Mouse (Mus musculus): Measurements from ENCODE around the gene Myo10. TPM values are rescaled to one million over a fixed set of nuclear protein-coding genes. Genes with fewer than 3 reads are reported as not detected.
A peak's percentile ranks its signal among the peaks of the same experiment; 100 is the strongest.

Myo10 gene
- total and polyA plus RNA-seq, 2 experiments from 2014 or later = 29.2 to 30.0 TPM

- 77% methylated on average over 8 of the region's 8 CpGs for WGBS
- no peak overlapping the region for H3K9ac ChIP-seq (replicated peaks; ENCODE audit: low read length)
- H3K9me3 ChIP-seq (ENCODE audit: low read length) = no peaks in the 10 kb centered on the region
- ATAC-seq (no peak), DNase-seq (ENCODE audit: low spot score) (no peak)
- H3K4me2 ChIP-seq (ENCODE audit: low read depth, low read length) = no peak overlapping the region
- no peak overlapping the region for H3K27ac ChIP-seq
- H3K4me3 ChIP-seq (ENCODE audit: low read length) = no peak overlapping the region
- H3K27me3 ChIP-seq (ENCODE audit: insufficient read depth, low read length) = no peaks in the 10 kb centered on the region
- TF ChIP-seq CTCF (IDR thresholded peaks at IDR 0.05; ENCODE audit: low read depth) = no peak
- H3K36me3 ChIP-seq (ENCODE audit: insufficient read depth, low read length) = peaks cover 12% of the 10 kb centered on the region; the same call in 1 of the 2 replicates
- no peaks in the 10 kb centered on the region for H3K4me1 ChIP-seq (ENCODE audit: insufficient read depth, low read length)
Observed at GRCm38 (mm10) chr15:25787965-25788364, 165.6 kb downstream of the Myo10 start.

GRCm38 (mm10) chr15:25788565-25788964 lies 166.2 kb downstream of the Myo10 start:
- Histone ChIP-seq H3K9ac (replicated peaks; ENCODE audit: low read length) (no peak overlapping the region), H3K4me2 (ENCODE audit: low read depth, low read length) (no peak overlapping the region), H3K9me3 (ENCODE audit: low read length) (no peaks in the 10 kb centered on the region), H3K27me3 (ENCODE audit: insufficient read depth, low read length) (no peaks in the 10 kb centered on the region), H3K4me1 (ENCODE audit: insufficient read depth, low read length) (no peaks in the 10 kb centered on the region), H3K36me3 (ENCODE audit: insufficient read depth, low read length) (peaks cover 17% of the 10 kb centered on the region; the same call in 1 of the 2 replicates), H3K27ac (no peak overlapping the region), H3K4me3 (ENCODE audit: low read length) (no peak overlapping the region)
- WGBS = 75% methylated on average over 7 of the region's 7 CpGs
- ATAC-seq (no peak), DNase-seq (ENCODE audit: low spot score) (no peak)
- TF ChIP-seq CTCF (IDR thresholded peaks at IDR 0.05; ENCODE audit: low read depth) = no peak

GRCm38 (mm10) chr15:25789241-25789640 lies 166.9 kb downstream of the Myo10 start:
- Histone ChIP-seq H3K27ac (no peak overlapping the region; the same call in 1 of the 2 replicates), H3K9ac (replicated peaks; ENCODE audit: low read length) (no peak overlapping the region; the same call in 1 of the 2 replicates), H3K36me3 (ENCODE audit: insufficient read depth, low read length) (peaks cover 17% of the 10 kb centered on the region; the same call in 1 of the 2 replicates), H3K4me1 (ENCODE audit: insufficient read depth, low read length) (no peaks in the 10 kb centered on the region), H3K4me2 (ENCODE audit: low read depth, low read length) (no peak overlapping the region), H3K9me3 (ENCODE audit: low read length) (no peaks in the 10 kb centered on the region), H3K27me3 (ENCODE audit: insufficient read depth, low read length) (no peaks in the 10 kb centered on the region), H3K4me3 (ENCODE audit: low read length) (no peak overlapping the region)
- 68% methylated on average over 10 of the region's 10 CpGs for WGBS
- DNase-seq (ENCODE audit: low spot score) (no peak), ATAC-seq (no peak)
- no peak for TF ChIP-seq CTCF (IDR thresholded peaks at IDR 0.05; ENCODE audit: low read depth)

- Histone ChIP-seq H3K4me1 (ENCODE audit: insufficient read depth, low read length) (no peaks in the 10 kb centered on the region), H3K9ac (replicated peaks; ENCODE audit: low read length) (no peak overlapping the region), H3K4me3 (ENCODE audit: low read length) (no peak overlapping the region), H3K27ac (no peak overlapping the region), H3K9me3 (ENCODE audit: low read length) (no peaks in the 10 kb centered on the region), H3K36me3 (ENCODE audit: insufficient read depth, low read length) (peaks cover 14% of the 10 kb centered on the region; the same call in 1 of the 2 replicates), H3K27me3 (ENCODE audit: insufficient read depth, low read length) (no peaks in the 10 kb centered on the region), H3K4me2 (ENCODE audit: low read depth, low read length) (no peak overlapping the region)
- 66% methylated on average over 8 of the region's 8 CpGs for WGBS
- ATAC-seq (peak; percentile 27; the same call in 1 of the 2 replicates), DNase-seq (ENCODE audit: low spot score) (peak; percentile 28)
- TF ChIP-seq CTCF (IDR thresholded peaks at IDR 0.05; ENCODE audit: low read depth) = peak; percentile 56
Observed at GRCm38 (mm10) chr15:25791660-25792353, 169.5 kb downstream of the Myo10 start.

- DNase-seq (ENCODE audit: low spot score) (no peak), ATAC-seq (no peak)
- Histone ChIP-seq H3K9ac (replicated peaks; ENCODE audit: low read length) (no peak overlapping the region), H3K36me3 (ENCODE audit: insufficient read depth, low read length) (peaks cover 24% of the 10 kb centered on the region), H3K4me1 (ENCODE audit: insufficient read depth, low read length) (no peaks in the 10 kb centered on the region), H3K9me3 (ENCODE audit: low read length) (no peaks in the 10 kb centered on the region), H3K4me3 (ENCODE audit: low read length) (no peak overlapping the region), H3K27me3 (ENCODE audit: insufficient read depth, low read length) (no peaks in the 10 kb centered on the region), H3K4me2 (ENCODE audit: low read depth, low read length) (no peak overlapping the region), H3K27ac (no peak overlapping the region)
- TF ChIP-seq CTCF (IDR thresholded peaks at IDR 0.05; ENCODE audit: low read depth) = no peak
- WGBS = 82% methylated on average over 8 of the region's 8 CpGs
Observed at GRCm38 (mm10) chr15:25794123-25794522, 171.8 kb downstream of the Myo10 start.

- TF ChIP-seq CTCF (IDR thresholded peaks at IDR 0.05; ENCODE audit: low read depth) = no peak
- H3K27ac ChIP-seq = no peak overlapping the region
- no peak overlapping the region for H3K4me3 ChIP-seq (ENCODE audit: low read length)
- H3K9me3 ChIP-seq (ENCODE audit: low read length) = no peaks in the 10 kb centered on the region
- 96% methylated on average over 9 of the region's 9 CpGs for WGBS
- no peak overlapping the region for H3K9ac ChIP-seq (replicated peaks; ENCODE audit: low read length)
- H3K4me2 ChIP-seq (ENCODE audit: low read depth, low read length) = no peak overlapping the region
- H3K36me3 ChIP-seq (ENCODE audit: insufficient read depth, low read length) = peaks cover 31% of the 10 kb centered on the region
- no peak for ATAC-seq
- H3K27me3 ChIP-seq (ENCODE audit: insufficient read depth, low read length) = no peaks in the 10 kb centered on the region
- DNase-seq (ENCODE audit: low spot score) = no peak
- H3K4me1 ChIP-seq (ENCODE audit: insufficient read depth, low read length) = no peaks in the 10 kb centered on the region
Observed at GRCm38 (mm10) chr15:25795496-25795895, 173.2 kb downstream of the Myo10 start.

GRCm38 (mm10) chr15:25796353-25796752 lies 174.0 kb downstream of the Myo10 start:
- Histone ChIP-seq H3K9ac (replicated peaks; ENCODE audit: low read length) (no peak overlapping the region), H3K4me1 (ENCODE audit: insufficient read depth, low read length) (no peaks in the 10 kb centered on the region), H3K4me2 (ENCODE audit: low read depth, low read length) (no peak overlapping the region), H3K27me3 (ENCODE audit: insufficient read depth, low read length) (no peaks in the 10 kb centered on the region), H3K4me3 (ENCODE audit: low read length) (no peak overlapping the region), H3K9me3 (ENCODE audit: low read length) (no peaks in the 10 kb centered on the region), H3K27ac (no peak overlapping the region), H3K36me3 (ENCODE audit: insufficient read depth, low read length) (peaks cover 36% of the 10 kb centered on the region)
- peak; percentile 97 for TF ChIP-seq CTCF (IDR thresholded peaks at IDR 0.05; ENCODE audit: low read depth)
- ATAC-seq (no peak), DNase-seq (ENCODE audit: low spot score) (peak; percentile 86)
- 59% methylated on average over 3 of the region's 3 CpGs for WGBS

Measured in hindbrain, postnatal 0 days (tissue).